Mouse (Mus musculus) C2C12 (cell line): ENCODE measurements around the gene Tollip.

ENCODE experiments used
- CEBPB ChIP-seq: IDR thresholded peaks from one replicate; pipeline ENCODE4 v1.6.1; 2011; ENCODE audit warnings: low read depth, mild to moderate bottlenecking, control low read depth, moderate library complexity
- CTCF ChIP-seq: IDR thresholded peaks from one replicate; pipeline ENCODE4 v1.5.1; 2011; ENCODE audit not compliant: control insufficient read depth, insufficient read depth, insufficient read length
- FOSL1 ChIP-seq: IDR thresholded peaks from one replicate; pipeline ENCODE4 v1.8.0; 2011; ENCODE audit warnings: mild to moderate bottlenecking, low read length; ENCODE audit not compliant: poor library complexity, insufficient read depth, severe bottlenecking
- MAX ChIP-seq: IDR thresholded peaks from one replicate; pipeline ENCODE4 v1.6.1; 2011; ENCODE audit warnings: mild to moderate bottlenecking, control low read depth
- MYOD1 ChIP-seq: IDR thresholded peaks from one replicate; pipeline ENCODE4 v1.6.1; 2011; ENCODE audit warnings: low read depth; ENCODE audit not compliant: control insufficient read depth, insufficient read length
- USF1 ChIP-seq: IDR thresholded peaks from one replicate; pipeline ENCODE4 v1.6.1; 2011; ENCODE audit warnings: low read depth, mild to moderate bottlenecking, control low read depth, moderate library complexity

GRCm38 (mm10) chr7:141836423-141836822, 81.9 kb downstream of the Tollip start:
- TF ChIP-seq CEBPB (no peak), CTCF (no peak), USF1 (no peak), MAX (no peak), MYOD1 (no peak), FOSL1 (no peak)
